Mouse (Mus musculus): ENCODE measurements around the gene Dnajc21. TPM values are rescaled to one million over a fixed set of nuclear protein-coding genes. Genes with fewer than 3 reads are reported as not detected.

Dnajc21 gene
- 31.4 TPM for total RNA-seq (2023)

DNA sequence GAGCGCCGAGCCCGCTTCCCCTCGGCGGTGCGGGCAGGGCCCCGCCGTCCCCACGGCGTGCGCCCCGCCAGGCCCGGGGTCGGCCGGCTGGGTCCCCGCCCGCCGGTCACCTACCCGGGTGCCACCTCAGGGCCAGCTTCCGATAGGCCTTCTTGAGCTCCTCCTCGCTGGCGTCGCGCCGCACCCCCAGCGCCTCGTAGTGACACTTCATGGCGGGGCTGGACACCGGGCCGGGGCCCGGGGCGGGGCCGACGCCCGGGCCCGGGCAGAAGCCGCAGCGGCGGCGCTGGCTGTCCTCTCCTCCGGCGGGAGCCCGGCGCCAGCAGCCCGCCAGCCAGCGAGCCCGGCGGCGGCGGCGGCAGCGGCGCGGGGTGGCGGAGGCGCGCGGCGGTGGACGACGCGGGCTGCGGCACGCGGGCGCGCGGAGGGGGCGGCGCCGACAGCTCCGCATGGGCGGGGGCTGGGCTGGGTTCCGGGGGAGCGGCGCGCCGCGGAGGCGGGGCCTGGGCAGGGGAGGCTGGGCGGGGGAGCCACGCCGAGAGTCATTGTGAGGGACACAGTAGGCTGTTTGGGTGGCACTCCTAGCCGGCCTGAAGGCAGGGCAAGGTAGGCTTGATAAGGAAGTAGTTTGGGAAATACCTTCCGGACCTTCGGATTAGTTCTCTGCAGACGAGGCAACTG lies at the start of gene Dnajc21:
Dnajc21 (minus strand) TSS at position 366 of the 681 bp plus-strand sequence.

DNA sequence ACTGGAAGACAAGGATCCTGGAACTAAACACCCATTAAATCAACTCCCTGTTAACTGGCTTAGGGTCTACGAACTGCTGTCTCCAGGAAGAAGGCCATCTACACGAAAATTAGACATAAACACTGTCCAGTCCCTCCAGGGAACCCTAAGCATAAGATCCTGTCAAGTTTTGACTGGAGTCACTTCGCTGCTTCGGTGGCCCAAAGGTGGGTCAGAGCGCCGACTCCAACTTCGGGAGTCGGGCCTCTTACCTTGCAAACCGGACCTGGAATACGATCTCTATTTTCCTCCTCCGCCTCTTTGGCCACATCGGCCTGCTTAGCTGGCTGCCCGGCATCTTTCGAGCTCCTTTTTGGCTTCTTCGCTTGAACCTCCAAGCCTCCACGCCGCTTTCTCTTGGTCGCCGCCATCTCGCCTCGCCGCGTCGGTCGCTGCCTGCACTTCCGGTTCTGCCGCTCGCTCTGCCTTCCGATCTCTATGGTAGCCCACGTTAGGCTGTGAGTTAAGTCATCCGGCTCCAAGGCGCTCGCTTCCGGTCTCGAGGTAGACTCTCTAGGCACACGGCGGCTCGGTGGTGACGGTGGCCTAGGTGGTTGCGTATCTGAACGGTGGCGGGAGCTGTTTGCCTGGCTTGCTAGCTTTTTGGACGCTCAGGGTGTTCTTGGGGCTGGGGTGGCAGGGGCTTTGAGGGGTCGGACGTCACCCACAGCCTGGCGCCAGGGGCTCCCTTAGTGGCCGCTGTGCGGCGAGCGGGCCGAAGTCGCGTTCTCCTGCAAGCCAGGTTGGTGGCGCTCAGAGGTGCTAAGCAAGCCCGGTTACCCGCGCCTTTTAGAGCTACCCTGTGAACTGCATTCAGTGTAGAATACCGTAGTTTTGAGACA lies 15.4 kb upstream of the Dnajc21 start, which contains the start of the genes Brix1 and Rad1:
Brix1 (minus strand) TSS at position 464 of the 881 bp plus-strand sequence.
Rad1 (plus strand) TSS at position 535 of the 881 bp plus-strand sequence.

Other genes with a start within 250 kb of the Dnajc21 start
- gene Gm21973, start 145.1 kb downstream of the Dnajc21 start, total RNA-seq (2023), result not detected
- gene Agxt2, start 112.0 kb downstream of the Dnajc21 start, total RNA-seq (2023), result not detected
- gene Brix1, start 15.4 kb upstream of the Dnajc21 start, total RNA-seq (2023), result 45.8 TPM
- gene Rad1, start 15.5 kb upstream of the Dnajc21 start, total RNA-seq (2023), result 34.5 TPM
- not detected for gene Ttc23l, start 88.2 kb upstream of the Dnajc21 start, total RNA-seq (2023)
- not detected for gene Rai14, start 244.1 kb upstream of the Dnajc21 start, total RNA-seq (2023)

Measured in CD8-positive naive resting alpha-beta T cell, adult 57 days (primary cell).